8 mouse cellular contexts compared by ENCODE assay signal in the genomic region with DNA sequence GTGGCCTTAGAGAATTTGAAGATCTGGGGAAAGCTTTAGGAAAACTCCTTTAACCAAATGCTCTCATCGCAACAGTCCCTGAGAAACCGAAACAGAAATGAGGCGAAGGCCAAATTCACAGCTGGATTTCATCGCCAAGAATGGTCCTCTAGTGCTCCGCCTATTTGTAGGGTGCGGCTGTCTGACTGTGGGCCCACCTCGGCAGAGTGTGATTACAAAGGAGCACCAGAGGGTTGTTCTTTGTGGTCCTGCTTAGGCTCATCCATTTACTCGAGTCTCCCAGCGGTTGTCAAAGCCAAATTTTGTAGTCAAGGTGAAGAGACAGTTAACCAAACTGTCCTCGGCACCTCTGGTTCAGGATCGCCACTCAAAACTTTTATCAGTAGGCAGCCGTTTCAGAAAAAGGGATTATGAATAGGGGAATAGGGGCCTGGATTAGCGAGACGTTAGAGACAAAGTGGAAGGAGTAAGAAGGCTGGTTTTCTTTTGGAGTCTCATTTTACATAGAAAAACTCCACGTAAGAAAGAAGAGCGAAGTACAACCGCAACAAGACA. TPM values are rescaled to one million over a fixed set of nuclear protein-coding genes. Genes with fewer than 3 reads are reported as not detected.
DNase-seq lines count a peak whose midpoint lies in the region; ATAC-seq and TF ChIP-seq lines count a peak whose summit lies in the region.

No protein-coding gene starts in this region.

- no peak for ATAC-seq in hindbrain, embryonic 11.5 days (ENCODE audit: low FRiP score)
- ATAC-seq in intestine, embryonic 15.5 days: no peak
- ATAC-seq in liver, embryonic 14.5 days (ENCODE audit: insufficient read depth): no peak
- ATAC-seq in erythroid progenitor cell, adult 5-6 weeks (replicated peaks; ENCODE audit: low FRiP score, poor library complexity, severe bottlenecking): no peak

- peaks cover 72% of the 10 kb centered on the region for H3K27me3 ChIP-seq in hindbrain, embryonic 10.5 days (ENCODE audit: insufficient read depth, poor library complexity, severe bottlenecking)
- peaks cover 34% of the 10 kb centered on the region for H3K27me3 ChIP-seq in hindbrain, embryonic 11.5 days (ENCODE audit: control insufficient read depth, insufficient read depth, low read length)
- no peaks in the 10 kb centered on the region for H3K27me3 ChIP-seq in intestine, embryonic 15.5 days (replicated peaks)
- H3K27me3 ChIP-seq in liver, embryonic 14.5 days (ENCODE audit: control insufficient read depth, insufficient read depth, low read length): peaks cover 26% of the 10 kb centered on the region
- H3K27me3 ChIP-seq in splenic B cell, adult 2 months (ENCODE audit: control insufficient read depth, insufficient read depth, low read length, poor library complexity, severe bottlenecking): no peaks in the 10 kb centered on the region

- no peak overlapping the region for H3K9ac ChIP-seq in hindbrain, embryonic 11.5 days (ENCODE audit: low read depth, low read length)
- no peak overlapping the region for H3K9ac ChIP-seq in intestine, embryonic 15.5 days
- 0 out of 2 replicates have a peak overlapping the region, but pooled peaks have one; percentile 9 for H3K9ac ChIP-seq in liver, embryonic 14.5 days (replicated peaks)

- no peak for TF ChIP-seq EP300 in liver, embryonic 14.5 days (IDR thresholded peaks at IDR 0.05; ENCODE audit: low read depth)

- no peaks in the 10 kb centered on the region for H3K9me3 ChIP-seq in hindbrain, embryonic 10.5 days
- no peaks in the 10 kb centered on the region for H3K9me3 ChIP-seq in hindbrain, embryonic 11.5 days (ENCODE audit: control insufficient read depth, low read length)
- no peaks in the 10 kb centered on the region for H3K9me3 ChIP-seq in intestine, embryonic 15.5 days
- H3K9me3 ChIP-seq in liver, embryonic 14.5 days (ENCODE audit: control insufficient read depth, low read length): no peaks in the 10 kb centered on the region

- no peak overlapping the region for H3K27ac ChIP-seq in hindbrain, embryonic 10.5 days
- H3K27ac ChIP-seq in hindbrain, embryonic 11.5 days (ENCODE audit: low read depth, low read length): no peak overlapping the region
- no peak overlapping the region for H3K27ac ChIP-seq in intestine, embryonic 15.5 days
- H3K27ac ChIP-seq in liver, embryonic 14.5 days: no peak overlapping the region

- no peak for TF ChIP-seq CTCF in liver, embryonic 14.5 days (IDR thresholded peaks at IDR 0.05; ENCODE audit: low read depth)

- 12% methylated on average over 17 of the region's 17 CpGs for WGBS in hindbrain, embryonic 10.5 days
- 12% methylated on average over 17 of the region's 17 CpGs for WGBS in hindbrain, embryonic 11.5 days
- 11% methylated on average over 17 of the region's 17 CpGs for WGBS in intestine, embryonic 15.5 days
- WGBS in liver, embryonic 14.5 days (ENCODE audit: insufficient replicate concordance): 11% methylated on average over 17 of the region's 17 CpGs

- DNase-seq in hindbrain, embryonic 10.5 days (ENCODE audit: low spot score): no peak
- no peak for DNase-seq in hindbrain, embryonic 11.5 days (ENCODE audit: low spot score)
- DNase-seq in gastrocnemius, postnatal 10 days: peak; percentile 20
- DNase-seq in liver, embryonic 14.5 days (ENCODE audit: low read depth in 3 of 3, low spot score in 3 of 3): no peak
- peak; percentile 35 for DNase-seq in splenic B cell, adult 2 months (ENCODE audit: low read depth, low spot score)
- no peak for DNase-seq in thymus, postnatal 14 days

- peaks cover 39% of the 10 kb centered on the region for H3K4me1 ChIP-seq in hindbrain, embryonic 10.5 days (replicated peaks)
- peaks cover 2% of the 10 kb centered on the region; the same call in 1 of the 2 replicates for H3K4me1 ChIP-seq in hindbrain, embryonic 11.5 days (replicated peaks; ENCODE audit: control insufficient read depth, insufficient read depth, low read length)
- peaks cover 7% of the 10 kb centered on the region for H3K4me1 ChIP-seq in intestine, embryonic 15.5 days (replicated peaks)
- peaks cover 6 to 9% of the 10 kb centered on the region in 2 experiments for H3K4me1 ChIP-seq in liver, embryonic 14.5 days (replicated peaks; ENCODE audit: control insufficient read depth in 2 of 2, insufficient read depth in 2 of 2, low read length in 1 of 2)

- H3K4me2 ChIP-seq in hindbrain, embryonic 11.5 days (replicated peaks; ENCODE audit: low read depth, low read length): no peak overlapping the region; the same call in 1 of the 2 replicates
- H3K4me2 ChIP-seq in intestine, embryonic 15.5 days (replicated peaks): peak overlapping the region; percentile 97
- H3K4me2 ChIP-seq in liver, embryonic 14.5 days (ENCODE audit: low read depth): peak overlapping the region; percentile 84

- H3K36me3 ChIP-seq in hindbrain, embryonic 10.5 days: no peaks in the 10 kb centered on the region
- H3K36me3 ChIP-seq in hindbrain, embryonic 11.5 days (ENCODE audit: control insufficient read depth, insufficient read depth, low read length): no peaks in the 10 kb centered on the region
- no peaks in the 10 kb centered on the region for H3K36me3 ChIP-seq in intestine, embryonic 15.5 days
- H3K36me3 ChIP-seq in liver, embryonic 14.5 days (replicated peaks; ENCODE audit: control insufficient read depth, insufficient read depth, low read depth): no peaks in the 10 kb centered on the region
- H3K36me3 ChIP-seq in splenic B cell, adult 2 months (ENCODE audit: control insufficient read depth, insufficient read depth, low read length, poor library complexity, severe bottlenecking): peaks cover 2% of the 10 kb centered on the region; the same call in 1 of the 2 replicates

- peak overlapping the region; percentile 68 for H3K4me3 ChIP-seq in hindbrain, embryonic 10.5 days
- no peak overlapping the region for H3K4me3 ChIP-seq in hindbrain, embryonic 11.5 days (ENCODE audit: low read depth, low read length)
- peak overlapping the region; percentile 95 for H3K4me3 ChIP-seq in intestine, embryonic 15.5 days (replicated peaks)
- peak overlapping the region in 1 of 2 experiments; percentile 68; a peak in 2 of 4 replicates for H3K4me3 ChIP-seq in liver, embryonic 14.5 days (ENCODE audit: insufficient read depth in 1 of 2, low read depth in 2 of 2, low read length in 2 of 2)

RNA-seq across cellular contexts. Expression of gene Foxo1, which starts 1.5 kb away (rescaled TPM):
- polyA plus RNA-seq in hindbrain, embryonic 10.5 days (2016; fragmentation: Nextera tagmentation; extraction: Ambion mirVana): 2.7 and 3.6 TPM in 2 replicates
- polyA plus RNA-seq in hindbrain, embryonic 11.5 days (2014; fragmentation: Nextera tagmentation; extraction: Ambion mirVana): 3.8 and 4.0 TPM in 2 replicates
- total RNA-seq in gastrocnemius, postnatal 10 days (2021): 10 to 100 TPM; 10.5 to 13.7 TPM
- 5.8 and 6.4 TPM in 2 replicates for polyA plus RNA-seq in intestine, embryonic 15.5 days (2015; fragmentation: Nextera tagmentation; extraction: Ambion mirVana)
- 1.00 and 1.0 TPM in 2 replicates for polyA plus RNA-seq in liver, embryonic 14.5 days (2012; rRNA removed)
- 1.4 and 1.6 TPM in 2 replicates for polyA plus RNA-seq in liver, embryonic 14.5 days (2014; fragmentation: Nextera tagmentation; extraction: Ambion mirVana)
- 10.5 and 11.3 TPM in 2 replicates for total RNA-seq in erythroid progenitor cell, adult 5-6 weeks (2015; ENCODE audit: low replicate concordance)
- 0.90 and 0.91 TPM in 2 replicates for total RNA-seq in erythroid progenitor cell, adult 5-6 weeks (2017; ENCODE audit: low replicate concordance)

Comparison
In these comparisons a context has a peak if more than half of its experiments do, and no peak if none do; other contexts are left out.
1. DNase-seq: peak in gastrocnemius, postnatal 10 days (single experiment) and splenic B cell, adult 2 months (single experiment); none in hindbrain, embryonic 10.5 days (single experiment), hindbrain, embryonic 11.5 days (single experiment), liver, embryonic 14.5 days (0 of 3) and thymus, postnatal 14 days (single experiment).